Mouse (Mus musculus) MEL (cell line): ENCODE data around the gene Ybx2. TPM values are rescaled to one million over a fixed set of nuclear protein-coding genes. Genes with fewer than 3 reads are reported as not detected.

Experiments used
- DNase-seq: peaks from one replicate; pipeline ENCODE4 v3.0.0; 2011; ENCODE audit warnings: low read depth, low spot score
- H3K27ac ChIP-seq: 2 replicates; pipeline ENCODE4 v1.5.1; 2012; ENCODE audit warnings: low read depth, mild to moderate bottlenecking, control low read depth, low read length, moderate library complexity; ENCODE audit not compliant: control insufficient read depth
- H3K27me3 ChIP-seq, 2 experiments: fragments of 150-350 bp in 1 of 2; sonication (generic) in 1 of 2; 2 replicates each; pipeline ENCODE4 v1.6.1; 2012; ENCODE audit warnings: low read length in 2 of 2, mild to moderate bottlenecking in 2 of 2, improper control_type of control experiment in 1 of 2, moderate library complexity in 1 of 2; ENCODE audit not compliant: insufficient read depth in 2 of 2, control insufficient read depth in 1 of 2
- H3K36me3 ChIP-seq, 2 experiments: 2 replicates each; pipeline ENCODE4 v1.6.1; 2012 to 2014; ENCODE audit warnings: low read length in 2 of 2, improper control_type of control experiment in 1 of 2, inconsistent platforms in 1 of 2, mild to moderate bottlenecking in 1 of 2; ENCODE audit not compliant: insufficient read depth in 2 of 2, control insufficient read depth in 1 of 2
- H3K4me1 ChIP-seq, 2 experiments: fragments of 150-350 bp in 1 of 2; sonication (generic) in 1 of 2; 2 replicates each; pipeline ENCODE4 v1.6.1; 2012; ENCODE audit warnings: low read length in 2 of 2, improper control_type of control experiment in 1 of 2, mild to moderate bottlenecking in 1 of 2; ENCODE audit not compliant: insufficient read depth in 2 of 2, control insufficient read depth in 1 of 2
- H3K4me3 ChIP-seq, 2 experiments: fragments of 150-350 bp in 1 of 2; sonication (generic) in 1 of 2; 2 replicates each; pipeline ENCODE4 v1.5.1; 2012; ENCODE audit warnings: low read depth in 2 of 2, low read length in 2 of 2, mild to moderate bottlenecking in 2 of 2, moderate library complexity in 2 of 2, control low read depth in 1 of 2, improper control_type of control experiment in 1 of 2; ENCODE audit not compliant: control insufficient read depth in 1 of 2, insufficient read depth in 1 of 2
- H3K79me2 ChIP-seq: 2 replicates; pipeline ENCODE4 v1.6.1; 2012; ENCODE audit warnings: mild to moderate bottlenecking, low read length, moderate library complexity; ENCODE audit not compliant: control insufficient read depth, poor library complexity, insufficient read depth
- H3K9ac ChIP-seq: 2 replicates; pipeline ENCODE4 v1.6.1; 2012; ENCODE audit warnings: low read depth, mild to moderate bottlenecking, control low read depth, low read length, moderate library complexity; ENCODE audit not compliant: control insufficient read depth, poor library complexity, severe bottlenecking
- H3K9me3 ChIP-seq: fragments of 150-350 bp; sonication (generic); replicated peaks from 2 replicates; pipeline ENCODE4 v1.6.1; 2012; ENCODE audit warnings: mild to moderate bottlenecking, low read length, improper control_type of control experiment, moderate library complexity; ENCODE audit not compliant: insufficient read depth
- BHLHE40 ChIP-seq: IDR thresholded peaks from 2 replicates; pipeline ENCODE4 v1.6.1; 2012; ENCODE audit warnings: low read depth, mild to moderate bottlenecking, inconsistent platforms, low read length, improper control_type of control experiment, borderline replicate concordance
- CHD1 ChIP-seq: IDR thresholded peaks from 2 replicates; pipeline ENCODE4 v1.6.1; 2012; ENCODE audit warnings: low read depth, mild to moderate bottlenecking, inconsistent platforms, low read length, improper control_type of control experiment
- CHD2 ChIP-seq: IDR thresholded peaks from 2 replicates; pipeline ENCODE4 v1.6.1; 2011; ENCODE audit warnings: low read length, improper control_type of control experiment
- E2F4 ChIP-seq: IDR thresholded peaks from 2 replicates; pipeline ENCODE4 v1.6.1; 2011; ENCODE audit warnings: low read depth, low read length, improper control_type of control experiment, borderline replicate concordance
- ELF1 ChIP-seq: IDR thresholded peaks from 2 replicates; pipeline ENCODE4 v1.6.1; 2014; ENCODE audit warnings: low read depth, mild to moderate bottlenecking, inconsistent platforms, low read length, improper control_type of control experiment, moderate library complexity
- ETS1 ChIP-seq: IDR thresholded peaks from 2 replicates; pipeline ENCODE4 v1.6.1; 2012; ENCODE audit warnings: low read depth, mild to moderate bottlenecking, inconsistent platforms, low read length, improper control_type of control experiment, moderate library complexity
- GABPA ChIP-seq: IDR thresholded peaks from 2 replicates; pipeline ENCODE4 v1.6.1; 2012; ENCODE audit warnings: low read depth, mild to moderate bottlenecking, inconsistent platforms, low read length, improper control_type of control experiment, moderate library complexity
- KAT2A ChIP-seq: conservative IDR thresholded peaks from 2 replicates; pipeline ENCODE4 v1.6.1; 2012; ENCODE audit warnings: low read depth, low read length, improper control_type of control experiment, inconsistent platforms
- MAFK ChIP-seq: IDR thresholded peaks from 2 replicates; pipeline ENCODE4 v1.6.1; 2011; ENCODE audit warnings: low read depth, mild to moderate bottlenecking, low read length, improper control_type of control experiment, borderline replicate concordance
- MAX ChIP-seq: IDR thresholded peaks from 2 replicates; pipeline ENCODE4 v1.6.1; 2011; ENCODE audit warnings: low read length, improper control_type of control experiment
- MAZ ChIP-seq: IDR thresholded peaks from 2 replicates; pipeline ENCODE4 v1.6.1; 2012; ENCODE audit warnings: low read depth, mild to moderate bottlenecking, inconsistent platforms, low read length, improper control_type of control experiment
- POLR2A ChIP-seq, 2 experiments: IDR thresholded peaks; 2 replicates each; pipeline ENCODE4 v1.6.1; 2011 to 2012; ENCODE audit warnings: low read length in 2 of 2, mild to moderate bottlenecking in 2 of 2, control low read depth in 1 of 2, improper control_type of control experiment in 1 of 2, low read depth in 1 of 2, moderate library complexity in 1 of 2; ENCODE audit not compliant: control insufficient read depth in 1 of 2, insufficient read depth in 1 of 2, poor library complexity in 1 of 2
- POLR2AphosphoS2 ChIP-seq: IDR thresholded peaks from 2 replicates; pipeline ENCODE4 v1.6.1; 2011; ENCODE audit warnings: low read length, improper control_type of control experiment
- TAL1 ChIP-seq: IDR thresholded peaks from 2 replicates; pipeline ENCODE4 v1.6.1; 2012; ENCODE audit warnings: mild to moderate bottlenecking, inconsistent platforms, low read length, moderate library complexity, mixed read lengths
- TBP ChIP-seq: IDR thresholded peaks from 2 replicates; pipeline ENCODE4 v1.8.0; 2011; ENCODE audit warnings: low read depth, low read length, improper control_type of control experiment
- TCF12 ChIP-seq: IDR thresholded peaks from 2 replicates; pipeline ENCODE4 v1.6.1; 2014; ENCODE audit warnings: low read depth, mild to moderate bottlenecking, inconsistent platforms, low read length, improper control_type of control experiment, moderate library complexity
- UBTF ChIP-seq: IDR thresholded peaks from 2 replicates; pipeline ENCODE4 v1.6.1; 2012; ENCODE audit warnings: low read depth, mild to moderate bottlenecking, inconsistent platforms, low read length, improper control_type of control experiment, moderate library complexity, borderline replicate concordance; ENCODE audit not compliant: insufficient read depth
- USF1 ChIP-seq: IDR thresholded peaks from 2 replicates; pipeline ENCODE4 v1.6.1; 2014; ENCODE audit warnings: low read depth, mild to moderate bottlenecking, inconsistent platforms, low read length, improper control_type of control experiment, moderate library complexity
- USF2 ChIP-seq, 2 experiments: IDR thresholded peaks; 2 replicates each; pipeline ENCODE4 v1.6.1; 2011 to 2012; ENCODE audit warnings: improper control_type of control experiment in 2 of 2, low read length in 2 of 2, borderline replicate concordance in 1 of 2, inconsistent platforms in 1 of 2, low read depth in 1 of 2, mild to moderate bottlenecking in 1 of 2; ENCODE audit not compliant: insufficient read depth in 1 of 2
- ZC3H11A ChIP-seq: IDR thresholded peaks from 2 replicates; pipeline ENCODE4 v1.6.1; 2012; ENCODE audit warnings: low read depth, mild to moderate bottlenecking, inconsistent platforms, low read length, improper control_type of control experiment
- polyA plus RNA-seq, 2 experiments: library from polyadenylated mRNA; stranded (reverse) in 1 of 2; unstranded in 1 of 2; fragments of >175 nt in 1 of 2; fragments of >200 nt in 1 of 2; gene quantifications; 2 replicates each; pipeline versions ENCODE4 v1.2.1 to v1.2.4; 2012; ENCODE audit warnings: low replicate concordance in 2 of 2, low read depth in 1 of 2; ENCODE audit not compliant: insufficient read length in 2 of 2, insufficient read depth in 1 of 2, missing spikeins in 1 of 2
- total RNA-seq: library from RNA; depleted of rRNA; stranded (reverse); fragments of 300-350 nt; gene quantifications from 2 replicates; pipeline ENCODE4 v1.2.3, GENCODE M21; 2012

The Ybx2 gene
- total and polyA plus RNA-seq, 3 experiments = 0.50 to 0.92 TPM; not detected in 1

GRCm38 (mm10) chr11:69937385-69937784 lies 1.8 kb downstream of the Ybx2 start:
- no peak for TF ChIP-seq KAT2A
- no peak for TF ChIP-seq USF1
- Histone ChIP-seq H3K4me1 (peaks cover 3 to 8% of the 10 kb centered on the region in 2 experiments; a peak in 2 of 4 replicates), H3K9me3 (no peaks in the 10 kb centered on the region), H3K9ac (no peak overlapping the region), H3K79me2 (no peaks in the 10 kb centered on the region), H3K4me3 (no peak overlapping the region), H3K27me3 (peaks cover under 1 to 4% of the 10 kb centered on the region in 2 experiments; a peak in 3 of 4 replicates), H3K36me3 (peaks cover 0 to 8% of the 10 kb centered on the region in 2 experiments; a peak in 2 of 4 replicates), H3K27ac (no peak overlapping the region)
- DNase-seq = no peak

GRCm38 (mm10) chr11:69937834-69938233 lies 2.2 kb downstream of the Ybx2 start:
- H3K79me2 ChIP-seq = no peaks in the 10 kb centered on the region
- H3K27me3 ChIP-seq = peaks cover 3 to 7% of the 10 kb centered on the region in 2 experiments; a peak in 3 of 4 replicates
- peaks cover 0 to 6% of the 10 kb centered on the region in 2 experiments; a peak in 2 of 4 replicates for H3K36me3 ChIP-seq
- H3K9me3 ChIP-seq = no peaks in the 10 kb centered on the region
- peaks cover 3 to 4% of the 10 kb centered on the region in 2 experiments; a peak in 1 of 4 replicates for H3K4me1 ChIP-seq
- no peak overlapping the region for H3K27ac ChIP-seq
- DNase-seq = no peak
- no peak overlapping the region for H3K9ac ChIP-seq
- no peak overlapping the region for H3K4me3 ChIP-seq
- TF ChIP-seq E2F4 (no peak), CHD1 (no peak), MAZ (no peak), UBTF (no peak), MAFK (no peak), TCF12 (no peak), MAX (no peak), POLR2AphosphoS2 (no peak), USF2 (IDR thresholded peaks at IDR 0.05; ENCODE audit: borderline replicate concordance in 1 of 2, insufficient read depth in 1 of 2, low read depth in 1 of 2, low read length in 2 of 2) (no peak), ELF1 (no peak), GABPA (no peak), TBP (no peak), CHD2 (no peak), ZC3H11A (no peak), BHLHE40 (no peak), TAL1 (no peak), ETS1 (no peak), POLR2A (IDR thresholded peaks at IDR 0.05; ENCODE audit: control insufficient read depth in 1 of 2, insufficient read depth in 1 of 2, low read depth in 1 of 2, low read length in 2 of 2, poor library complexity in 1 of 2) (no peak)
